Mouse (Mus musculus) c-Kit-positive CD71-positive TER-119-positive erythroid progenitor cells, embryonic 14.5 days (primary cell): Measurements from ENCODE around the gene Dnajc3.
"Not testable (repeated sequence)": the region's sequence is repeated elsewhere in the genome, so short reads cannot be mapped to it uniquely, and the experiment has no call there.

ENCODE experiments used
- DNase-seq: peaks from one replicate; pipeline ENCODE4 v3.0.0-alpha.2; 2013; ENCODE audit warnings: low spot score

Dnajc3 gene

GRCm38 (mm10) chr14:118982429-118983045 is 44.8 kb downstream of the Dnajc3 start:
- not testable (repeated sequence) for DNase-seq

- no peak for DNase-seq
Measured at GRCm38 (mm10) chr14:118983396-118983795, 45.6 kb downstream of the Dnajc3 start.

- no peak for DNase-seq
Measured at GRCm38 (mm10) chr14:118984161-118984560, 46.4 kb downstream of the Dnajc3 start.

GRCm38 (mm10) chr14:118986653-118987522 is 49.1 kb downstream of the Dnajc3 start:
- peak; percentile 66 for DNase-seq

- DNase-seq = peak; percentile 73
Measured at GRCm38 (mm10) chr14:118987523-118988496, 50.0 kb downstream of the Dnajc3 start.

- DNase-seq = no peak
Measured at GRCm38 (mm10) chr14:118995226-118995925, 57.6 kb downstream of the Dnajc3 start.

GRCm38 (mm10) chr14:119003320-119003719 is 65.5 kb downstream of the Dnajc3 start:
- DNase-seq = peak; percentile 29

- no peak for DNase-seq
Measured at GRCm38 (mm10) chr14:119005834-119006233, 68.1 kb downstream of the Dnajc3 start.

- DNase-seq = no peak
Measured at GRCm38 (mm10) chr14:119006441-119007102, 68.8 kb downstream of the Dnajc3 start.

GRCm38 (mm10) chr14:119007103-119007951 is 69.6 kb downstream of the Dnajc3 start:
- peak; percentile 97 for DNase-seq

GRCm38 (mm10) chr14:119008031-119008590 is 70.3 kb downstream of the Dnajc3 start:
- DNase-seq = no peak

GRCm38 (mm10) chr14:119009531-119009930 is 71.8 kb downstream of the Dnajc3 start:
- no peak for DNase-seq

- no peak for DNase-seq
Measured at GRCm38 (mm10) chr14:119012607-119013431, 75.0 kb downstream of the Dnajc3 start.

- no peak for DNase-seq
Measured at GRCm38 (mm10) chr14:119013549-119013948, 75.8 kb downstream of the Dnajc3 start.

- DNase-seq = peak; percentile 39
Measured at GRCm38 (mm10) chr14:119025889-119026288, 88.1 kb downstream of the Dnajc3 start.

GRCm38 (mm10) chr14:119027130-119027529 is 89.4 kb downstream of the Dnajc3 start:
- peak; percentile 58 for DNase-seq

GRCm38 (mm10) chr14:119027675-119028253 is 90.0 kb downstream of the Dnajc3 start:
- DNase-seq = no peak
